Mouse (Mus musculus) urinary bladder, postnatal 25 days (tissue): ENCODE measurements around the gene Pdha2.

Experiments
- DNase-seq: peaks from one replicate; pipeline ENCODE4 v3.0.0; 2022; ENCODE audit warnings: low spot score

Pdha2 gene

DNA sequence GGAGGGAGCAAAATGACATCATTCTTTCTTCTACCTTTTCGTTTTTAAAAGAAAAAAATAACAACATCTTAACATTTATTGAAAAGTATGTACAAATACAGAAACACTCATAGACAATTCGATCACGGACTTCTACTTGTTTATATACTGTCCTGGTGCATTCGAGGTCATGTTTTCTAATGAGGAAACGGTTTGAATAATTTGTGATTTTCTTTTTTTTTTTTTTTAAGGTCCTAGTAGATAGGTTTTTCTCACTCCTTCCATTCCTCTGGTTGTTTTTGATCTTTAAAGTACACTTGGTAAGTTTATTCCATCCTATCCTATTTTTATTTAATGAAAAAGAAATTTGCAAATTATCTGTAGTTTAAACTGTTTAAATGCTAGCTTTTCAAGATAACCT is at the start of gene Pdha2:
Pdha2 (minus strand) TSS at position 101 of the 400 bp plus-strand sequence.
- DNase-seq = no peak

DNA sequence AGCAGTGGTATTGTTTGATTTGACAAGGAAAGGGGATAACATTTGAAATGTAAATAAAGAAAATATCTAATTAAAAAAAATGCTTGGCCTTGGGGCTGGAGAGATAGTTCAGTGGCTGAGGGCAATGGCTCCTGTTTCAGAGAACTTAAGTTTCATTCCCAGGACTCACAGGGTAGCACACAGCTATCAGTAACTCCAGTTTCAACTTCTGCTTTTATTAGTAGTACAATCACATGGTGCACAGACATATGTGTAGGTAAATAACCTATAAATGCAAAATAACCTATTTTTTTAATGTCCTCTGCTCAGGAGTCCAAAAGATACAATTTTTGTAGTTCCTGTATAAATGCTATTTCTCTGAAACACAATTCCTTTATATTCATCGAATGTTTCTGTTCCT is 48.4 kb upstream of the Pdha2 start:
- no peak for DNase-seq

DNA sequence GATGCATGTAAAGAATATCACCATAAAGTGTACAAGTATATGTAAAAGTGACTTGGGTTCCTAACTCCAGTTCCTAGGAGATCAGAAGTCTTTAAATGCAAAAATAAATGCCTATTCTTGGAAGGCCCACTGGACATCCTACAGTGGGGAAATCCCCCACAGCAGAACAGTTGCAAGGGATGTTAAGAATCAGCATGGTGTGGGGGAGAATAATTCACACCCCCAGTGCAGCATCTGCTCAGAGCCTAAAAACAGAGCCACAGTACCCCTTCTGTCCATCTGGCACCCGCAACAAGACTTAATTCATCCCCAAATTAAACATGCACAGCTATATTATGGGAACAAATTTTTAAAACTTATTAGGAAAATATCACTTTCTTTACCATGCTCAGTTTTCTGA is 39.3 kb upstream of the Pdha2 start:
- no peak for DNase-seq

DNA sequence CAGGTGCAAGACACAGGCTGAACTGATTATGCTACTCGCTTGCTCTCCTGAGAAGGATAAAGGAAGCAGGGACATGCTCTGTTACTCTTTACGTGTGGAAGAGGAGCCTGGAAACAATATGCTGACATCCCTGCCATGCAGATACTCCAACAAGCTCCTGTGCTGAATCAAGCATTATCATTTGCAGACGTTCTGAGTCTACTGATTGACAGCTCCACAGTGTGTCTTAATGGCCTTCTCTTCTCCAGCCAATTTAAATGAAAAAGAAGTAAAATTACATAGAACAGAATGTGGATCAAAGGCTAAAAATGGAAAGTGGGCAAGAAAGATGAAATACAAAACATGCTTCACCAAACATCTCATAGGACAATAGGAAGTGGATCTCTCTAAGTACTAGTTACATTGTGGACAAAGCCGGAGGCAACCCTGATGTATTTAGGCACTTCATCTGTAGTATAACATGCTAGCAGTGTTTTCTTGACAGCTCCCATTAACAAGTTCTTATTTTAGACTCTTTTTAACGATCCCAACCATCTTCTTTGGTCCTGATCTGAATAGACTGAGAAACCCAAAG is 32.7 kb upstream of the Pdha2 start:
- DNase-seq = no peak

DNA sequence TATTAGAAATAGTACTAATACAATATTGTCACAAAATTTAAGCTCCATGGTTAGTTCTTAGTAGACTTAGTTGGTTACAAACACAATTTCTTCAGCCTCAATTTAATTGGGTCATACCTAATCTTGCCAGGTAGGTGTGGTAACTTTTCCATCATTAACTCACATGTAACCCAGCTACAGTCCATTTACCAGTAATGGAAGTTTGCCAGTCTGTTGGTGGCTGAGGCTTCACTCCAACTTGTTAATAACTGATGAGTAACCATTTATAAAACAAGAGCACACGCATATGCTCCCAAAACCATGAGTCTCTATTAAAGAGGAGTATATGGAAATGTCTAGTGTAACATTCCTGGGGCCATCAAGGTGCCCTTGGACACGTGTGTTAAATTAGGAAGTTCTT is 25.9 kb upstream of the Pdha2 start:
- no peak for DNase-seq

DNA sequence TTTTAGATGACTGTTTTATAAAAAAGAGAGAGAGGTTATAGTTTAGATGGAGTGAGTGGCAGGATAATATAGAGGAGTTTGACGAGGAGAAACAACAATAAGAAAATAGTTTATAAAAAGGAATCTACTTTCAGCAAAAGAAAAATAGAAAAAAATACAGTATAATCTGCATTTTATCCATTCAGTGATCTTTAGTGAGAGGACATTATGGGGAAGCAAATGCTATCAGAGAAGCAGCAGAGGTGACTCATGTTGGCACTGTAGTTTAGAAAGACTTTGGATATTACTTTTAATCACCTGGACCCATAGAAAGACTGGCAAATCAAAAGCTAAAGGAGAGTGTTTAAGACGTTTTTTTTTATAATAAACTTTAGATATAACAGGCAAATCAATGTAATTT is 17.0 kb upstream of the Pdha2 start:
- no peak for DNase-seq

DNA sequence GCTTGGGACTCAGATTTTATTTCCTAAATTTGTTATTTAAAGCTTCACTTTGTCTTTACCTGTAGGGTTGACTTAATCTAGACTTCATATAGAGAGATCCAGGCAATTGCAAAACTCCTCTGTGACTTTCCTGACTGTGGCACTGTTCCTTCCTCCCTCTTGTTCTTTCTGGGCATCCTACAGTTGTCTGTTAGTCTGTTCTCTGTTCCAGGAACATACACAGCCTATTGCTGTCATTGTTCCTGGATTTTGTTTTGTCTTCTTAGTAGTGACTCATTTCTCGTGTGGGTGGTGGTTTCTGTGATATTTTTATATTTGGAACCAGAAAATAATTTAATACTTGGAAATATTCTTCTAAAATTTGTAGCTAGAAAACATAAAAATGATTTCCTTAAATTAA is 10.2 kb upstream of the Pdha2 start:
- DNase-seq = no peak

DNA sequence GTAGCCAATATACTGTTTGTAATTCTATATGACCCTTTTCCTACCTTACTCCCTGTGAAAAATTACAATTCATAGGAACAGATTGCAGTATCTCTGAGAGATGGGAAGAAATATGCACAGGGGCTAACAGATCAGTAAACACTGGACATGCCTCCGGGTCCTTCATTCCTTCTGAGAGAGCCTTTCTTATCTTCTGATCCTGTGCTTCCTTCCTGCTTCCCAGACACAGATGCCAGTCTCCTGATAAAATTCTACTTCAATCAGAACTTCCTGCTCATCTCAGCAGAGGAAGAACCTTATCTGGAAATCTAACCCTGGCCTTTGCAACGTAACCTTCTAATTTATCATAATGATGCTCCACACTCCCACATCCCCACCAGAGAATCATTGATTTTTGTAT is 6.4 kb upstream of the Pdha2 start:
- DNase-seq = no peak

DNA sequence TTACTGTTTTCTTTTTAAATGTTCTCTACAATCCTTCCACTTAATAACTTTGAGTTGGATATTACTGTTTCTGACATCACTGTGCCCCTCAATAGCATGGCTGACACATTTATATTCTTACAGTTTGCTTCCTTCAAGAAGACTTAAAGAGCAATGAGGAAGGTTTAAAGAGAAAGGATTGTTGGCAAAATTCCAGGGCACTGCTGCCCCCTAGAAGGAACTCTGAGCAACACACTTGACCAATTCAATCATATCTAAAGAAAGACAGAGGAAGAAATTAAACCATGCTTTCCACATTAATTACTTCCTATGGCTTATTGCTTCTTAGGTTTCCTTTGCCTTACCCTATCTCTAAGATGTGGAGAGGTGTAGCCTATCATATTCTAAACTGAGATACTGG is 4.8 kb upstream of the Pdha2 start:
- no peak for DNase-seq

DNA sequence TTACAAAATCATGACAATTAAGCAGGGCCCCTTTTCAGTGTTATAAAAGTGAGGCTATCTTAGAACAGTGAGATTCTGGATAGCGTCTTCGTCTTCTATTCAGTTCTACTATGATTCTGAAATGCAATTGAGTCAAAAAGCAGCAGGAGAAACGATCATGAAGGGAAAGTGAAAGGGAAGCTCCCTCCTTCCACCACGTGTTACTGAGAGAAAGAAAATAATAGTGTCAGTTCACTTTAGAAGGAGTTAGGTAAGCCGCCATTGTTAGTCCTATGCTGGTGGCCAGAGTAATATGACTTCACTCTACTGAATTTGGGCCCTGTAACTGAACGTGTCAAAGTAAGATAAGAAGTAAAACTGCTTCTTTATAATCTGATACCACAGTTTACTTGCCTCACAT is 4.1 kb upstream of the Pdha2 start:
- DNase-seq = no peak

DNA sequence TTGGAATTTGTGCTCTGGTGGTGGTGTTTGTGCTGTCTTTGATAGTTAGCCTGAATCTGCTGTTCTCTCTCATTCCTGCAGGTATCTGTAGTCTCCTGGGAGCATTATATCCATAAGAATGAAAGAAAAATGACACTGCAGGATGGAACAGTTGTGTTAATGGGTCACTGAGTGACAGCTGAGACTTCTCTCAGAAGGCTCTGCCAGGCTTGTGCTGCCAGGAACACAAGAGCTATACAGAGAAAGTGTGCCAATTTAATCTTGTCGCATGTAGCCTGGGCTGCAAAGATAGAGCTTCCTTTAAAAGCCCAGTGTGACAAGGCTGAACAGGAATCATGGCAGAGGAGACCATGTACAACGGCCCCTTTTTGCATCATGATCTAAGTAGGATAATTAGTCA is 2.6 kb upstream of the Pdha2 start:
- DNase-seq = no peak

DNA sequence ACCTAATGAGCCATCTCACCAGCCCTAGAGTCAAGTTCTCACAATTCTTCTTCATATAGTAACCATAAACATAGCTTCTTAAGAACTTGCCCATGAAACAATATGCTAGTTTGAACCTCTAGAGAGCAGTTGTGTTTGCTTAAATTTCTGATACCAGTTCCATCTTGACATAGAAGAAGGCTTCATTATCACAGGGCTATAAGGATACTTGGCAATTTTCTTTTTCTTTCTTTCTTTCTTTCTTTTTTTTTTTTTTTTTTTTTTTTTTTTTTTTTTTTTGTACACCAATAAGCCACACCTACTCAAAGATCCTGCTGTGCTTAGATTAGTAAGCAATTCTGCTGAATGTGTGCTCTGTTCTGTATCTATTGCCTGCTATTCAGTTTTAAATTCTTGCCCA is 2.0 kb upstream of the Pdha2 start:
- DNase-seq = no peak

DNA sequence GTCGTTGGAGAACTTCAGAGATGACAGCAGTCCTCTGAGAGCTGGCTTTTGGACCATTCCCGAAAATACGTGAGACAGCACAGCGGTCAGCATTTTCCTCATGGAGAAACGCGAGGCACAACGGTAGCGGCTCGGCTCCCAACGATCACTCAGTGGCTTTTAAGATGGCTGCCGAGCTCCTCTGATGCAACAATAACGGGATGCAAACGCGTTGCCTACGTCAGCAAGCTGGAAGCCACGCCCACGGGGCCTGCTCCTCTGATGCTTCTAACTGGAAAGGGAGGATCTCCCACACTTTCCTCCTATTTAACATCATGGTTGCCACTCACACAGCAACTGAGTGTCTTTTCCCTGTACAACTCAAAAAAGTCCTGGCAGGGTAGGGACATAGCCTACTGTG is 511 bp downstream of the Pdha2 start:
- DNase-seq = no peak

DNA sequence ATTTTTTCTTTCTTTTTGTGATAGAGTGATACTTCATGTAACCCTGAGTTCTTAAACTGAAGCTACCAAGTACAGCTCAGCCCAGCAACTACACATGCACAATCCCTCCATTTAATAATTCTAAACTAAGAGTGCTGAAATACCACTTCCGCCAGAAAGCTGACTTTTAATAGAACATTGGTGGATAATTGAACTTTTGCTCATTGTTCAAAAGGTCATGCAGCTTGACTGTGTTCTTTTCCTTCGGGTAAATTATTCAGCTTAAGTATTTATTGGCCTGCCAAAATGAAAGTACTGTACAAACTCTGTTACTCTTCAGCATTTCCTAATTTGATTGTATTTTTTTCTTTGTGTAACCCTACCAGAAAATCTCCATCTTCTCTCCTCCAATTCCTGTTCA is 10.4 kb downstream of the Pdha2 start:
- no peak for DNase-seq

DNA sequence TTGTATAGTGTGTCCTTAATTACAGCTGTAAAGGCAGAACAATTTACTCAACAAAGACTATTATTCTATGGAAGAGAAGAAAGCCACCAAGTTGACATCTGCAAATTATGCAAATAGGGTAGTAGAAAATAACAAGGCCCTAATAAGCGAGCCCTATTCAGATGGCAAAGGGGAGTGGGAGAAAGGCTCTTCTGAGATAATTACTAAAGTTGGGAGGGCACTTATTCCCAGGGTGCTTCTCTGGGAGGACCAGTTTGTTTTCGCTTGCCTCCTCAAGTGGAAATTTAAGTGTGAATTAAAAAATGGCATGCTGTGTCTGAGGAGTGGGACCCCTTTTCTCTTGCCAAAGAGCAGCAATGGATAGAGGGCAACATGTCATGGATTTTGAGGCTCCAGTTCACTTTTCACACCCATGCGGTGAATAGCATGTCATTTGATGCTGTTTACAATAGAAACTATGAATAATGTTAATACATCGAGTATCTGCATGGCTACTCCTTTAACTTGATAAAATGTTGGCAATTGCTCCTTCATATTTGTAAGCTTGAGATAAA is 14.8 kb downstream of the Pdha2 start:
- DNase-seq = no peak

DNA sequence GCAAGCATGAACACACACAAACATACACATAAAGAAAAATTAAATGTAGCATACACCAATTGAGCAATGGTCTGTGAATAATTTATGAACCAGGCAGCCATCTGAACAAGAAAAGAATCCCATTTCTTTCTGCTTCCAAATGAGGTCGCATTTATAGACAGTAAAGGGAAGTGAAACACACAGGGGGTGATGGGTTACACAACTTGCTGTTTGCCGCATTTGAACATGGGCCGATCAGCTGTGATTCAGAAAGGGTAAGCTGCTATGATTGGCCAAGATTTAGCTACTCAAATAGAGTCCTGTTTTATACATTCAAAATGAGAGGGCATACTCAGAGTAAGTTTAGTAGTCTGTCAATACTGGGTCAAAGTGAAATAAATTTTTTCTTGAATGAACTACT is 20.5 kb downstream of the Pdha2 start:
- DNase-seq = no peak

DNA sequence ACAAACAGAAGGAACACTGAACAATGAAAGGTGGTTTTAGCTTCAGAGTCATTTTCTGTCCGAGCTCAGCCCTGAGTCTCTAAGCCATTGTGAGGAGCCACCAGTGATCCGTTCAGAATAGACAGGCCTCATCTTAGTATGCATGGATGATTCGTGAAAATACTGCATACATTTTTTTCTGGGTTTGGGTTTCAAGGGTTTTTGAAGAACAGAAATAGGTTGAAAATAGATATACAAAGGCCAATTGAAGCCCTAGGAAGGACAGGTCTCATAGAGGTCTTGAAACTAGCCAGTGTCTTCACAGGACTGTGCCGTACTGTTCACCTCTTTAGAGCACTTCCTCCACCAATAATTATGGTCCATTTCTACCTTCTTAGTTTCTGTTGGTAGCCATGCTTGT is 21.7 kb downstream of the Pdha2 start:
- no peak for DNase-seq

DNA sequence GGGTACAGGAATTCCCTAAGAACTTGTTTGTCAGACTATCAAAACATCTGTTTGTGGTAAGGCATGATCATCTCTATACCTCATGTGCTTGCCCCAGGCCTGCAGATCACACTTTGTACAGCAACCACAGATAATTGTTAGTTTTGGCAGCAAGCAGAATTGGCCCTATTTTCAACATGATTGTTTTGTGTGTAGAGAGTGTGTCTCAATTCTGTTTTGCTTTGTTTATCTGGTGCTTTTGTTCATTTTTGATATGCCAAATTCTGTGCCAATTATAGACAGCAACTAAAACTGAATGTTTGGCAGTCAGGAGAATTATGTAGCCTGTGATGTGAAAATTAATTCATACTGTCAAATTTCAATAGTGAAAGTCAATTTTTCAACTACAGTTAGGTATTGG is 51.2 kb downstream of the Pdha2 start:
- no peak for DNase-seq
